Comparison of ENCODE assay signal across 21 mouse cellular contexts in the genomic region with DNA sequence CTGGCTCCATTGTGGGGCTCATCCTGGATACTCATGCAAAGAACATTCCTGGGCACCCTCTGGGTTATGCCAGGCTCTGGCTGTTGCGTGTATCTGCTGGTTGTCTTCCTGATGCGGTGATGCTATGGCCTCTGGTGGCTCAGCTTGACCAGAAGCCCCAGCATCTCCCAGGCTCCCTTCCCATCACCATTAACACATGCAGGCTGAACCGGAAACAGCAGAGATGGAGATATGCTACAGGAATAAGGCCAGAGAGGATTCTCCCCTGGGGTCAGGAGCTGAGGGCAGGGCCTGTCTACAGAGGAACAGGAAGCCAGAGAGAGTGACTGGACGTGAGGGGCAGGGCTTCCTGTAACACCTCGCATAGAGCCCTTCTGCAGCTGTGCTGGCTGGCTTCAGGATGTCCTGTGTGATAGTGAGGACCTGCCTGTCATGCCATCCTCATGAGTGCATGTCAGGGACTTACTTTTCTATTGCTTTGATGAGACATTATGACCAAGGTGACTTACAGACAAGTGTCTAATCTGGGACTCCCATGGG. TPM values are rescaled to one million over a fixed set of nuclear protein-coding genes. Genes with fewer than 3 reads are reported as not detected.
DNase-seq lines count a peak whose midpoint lies in the region; ATAC-seq lines count a peak whose summit lies in the region.
"Had no signal": no experiment of that assay in that cellular context is flagged by ENCODE, and none has a peak within 500 bp of the region (broad histone marks: within the 10 kb centered on the region; RNA-seq: fewer than 3 reads in every experiment).

No protein-coding gene starts in this region.

- no peak overlapping the region for H3K9ac ChIP-seq in neural tube, embryonic 15.5 days (replicated peaks)
- H3K9ac ChIP-seq: forebrain, embryonic 13.5 days; hindbrain, embryonic 13.5 days; limb, embryonic 15.5 days had no signal

- H3K4me1 ChIP-seq in neural tube, embryonic 15.5 days = peaks cover 37% of the 10 kb centered on the region

- no peak overlapping the region for H3K4me3 ChIP-seq in neural tube, embryonic 15.5 days (replicated peaks)
- H3K4me3 ChIP-seq: forebrain, embryonic 13.5 days; gastrocnemius, adult 2 months; heart, embryonic 13.5 days; hindbrain, embryonic 13.5 days; limb, embryonic 15.5 days; midbrain, embryonic 10.5 days; myocyte had no signal

- H3K36me3 ChIP-seq in neural tube, embryonic 15.5 days = no peaks in the 10 kb centered on the region
- H3K36me3 ChIP-seq: heart, embryonic 13.5 days; hindbrain, embryonic 13.5 days; limb, embryonic 15.5 days; midbrain, embryonic 10.5 days had no signal

- H3K9me3 ChIP-seq in neural tube, embryonic 15.5 days (replicated peaks) = no peaks in the 10 kb centered on the region
- H3K9me3 ChIP-seq: forebrain, embryonic 13.5 days; heart, embryonic 13.5 days; hindbrain, embryonic 13.5 days; limb, embryonic 15.5 days; midbrain, embryonic 10.5 days had no signal

- no peak overlapping the region for H3K4me2 ChIP-seq in neural tube, embryonic 15.5 days
- H3K4me2 ChIP-seq: forebrain, embryonic 13.5 days; heart, embryonic 13.5 days; hindbrain, embryonic 13.5 days; limb, embryonic 15.5 days had no signal

- no peaks in the 10 kb centered on the region for H3K27me3 ChIP-seq in neural tube, embryonic 15.5 days (replicated peaks)
- H3K27me3 ChIP-seq: CH12.LX; forebrain, embryonic 13.5 days; limb, embryonic 15.5 days had no signal

- ATAC-seq in activated CD4-positive, CD25-positive, alpha-beta regulatory T cell, adult 4 months = peak; percentile 37
- no peak for ATAC-seq in neural tube, embryonic 15.5 days (ENCODE audit: low FRiP score)
- ATAC-seq: forebrain, embryonic 13.5 days; midbrain, embryonic 16.5 days had no signal

- peak; percentile 19 to 44 for DNase-seq in adrenal gland, postnatal 36 days
- DNase-seq in adrenal gland, postnatal 25 days = no peak
- peak; percentile 49 for DNase-seq in kidney, adult 9 months
- DNase-seq in kidney, postnatal 10 days = no peak
- DNase-seq in 416B (ENCODE audit: low read depth) = peak; percentile 61
- DNase-seq in testis, postnatal 10 days (ENCODE audit: low spot score) = no peak
- DNase-seq: cerebellum, adult 18-20 months; gastrocnemius, adult 2 months; heart, postnatal 14 days; left cerebral cortex, postnatal 4 days; lung, adult 2 months had no signal

- 93% methylated on average over 5 of the region's 5 CpGs for WGBS in neural tube, embryonic 15.5 days

- no peak overlapping the region for H3K27ac ChIP-seq in neural tube, embryonic 15.5 days (replicated peaks)
- H3K27ac ChIP-seq: forebrain, embryonic 13.5 days; gastrocnemius, adult 2 months; hindbrain, embryonic 13.5 days; midbrain, embryonic 10.5 days had no signal

RNA-seq across cellular contexts. Expression of gene Gramd4, which starts 1.2 kb away (rescaled TPM):
- 10 to 100 TPM; 13.9 to 18.7 TPM for total RNA-seq in adrenal gland, postnatal 36 days (2021)
- 10.1 and 17.4 TPM in 2 replicates for total RNA-seq in adrenal gland, postnatal 25 days (2021)
- polyA plus RNA-seq in activated CD4-positive, CD25-positive, alpha-beta regulatory T cell, adult 4 months (2017; shearing (Covaris generic)) = 10 to 100 TPM; 20.5 to 22.7 TPM
- 25.4 and 25.8 TPM in 2 replicates for polyA plus RNA-seq in neural tube, embryonic 15.5 days (2015; fragmentation: Nextera tagmentation; extraction: Ambion mirVana)

RNA-seq across cellular contexts. Expression of gene Celsr1, which starts 22.7 kb away (rescaled TPM):
- 1 to 10 TPM; 5.1 to 6.3 TPM for total RNA-seq in adrenal gland, postnatal 36 days (2021)
- total RNA-seq in adrenal gland, postnatal 25 days (2021) = 6.9 and 8.7 TPM in 2 replicates
- 1 to 10 TPM; 3.9 to 4.9 TPM for polyA plus RNA-seq in activated CD4-positive, CD25-positive, alpha-beta regulatory T cell, adult 4 months (2017; shearing (Covaris generic))
- 0.88 and 1.4 TPM in 2 replicates for polyA plus RNA-seq in neural tube, embryonic 15.5 days (2015; fragmentation: Nextera tagmentation; extraction: Ambion mirVana)
- total RNA-seq: CH12.LX had no signal

Comparison
In these comparisons a context has a peak if more than half of its experiments do, and no peak if none do; other contexts are left out.
1. DNase-seq: peak in adrenal gland, postnatal 36 days (2 of 2), kidney, adult 9 months (single experiment) and 416B (single experiment); none in adrenal gland, postnatal 25 days (single experiment), kidney, postnatal 10 days (single experiment) and testis, postnatal 10 days (single experiment).